Mouse (Mus musculus): ENCODE results near the gene Lmod3.

DNA sequence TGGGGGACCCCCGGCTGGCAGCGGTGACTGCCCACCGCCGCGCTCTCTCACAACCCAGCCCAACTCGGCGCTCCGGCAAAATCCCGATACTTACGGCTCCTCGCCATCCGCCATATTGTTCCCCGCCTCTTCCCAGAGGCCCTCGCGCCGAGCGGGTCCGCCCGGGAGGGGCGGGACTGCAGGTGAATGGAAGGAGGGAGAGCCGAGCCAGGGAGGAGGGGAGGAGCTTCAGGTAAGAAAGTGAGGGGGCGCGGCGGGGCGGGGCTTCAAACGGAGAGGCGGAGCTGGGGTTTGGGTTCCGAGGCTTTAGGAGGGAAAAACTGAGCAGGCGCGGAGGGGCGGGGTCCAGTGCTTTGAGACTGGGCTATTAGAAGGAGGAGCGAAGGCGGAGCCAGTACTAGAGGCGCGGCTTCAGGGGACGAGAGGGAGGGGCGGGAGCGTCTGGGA lies 47.1 kb downstream of the Lmod3 start, which contains the start of gene Uba3:
- no peak for TF ChIP-seq CTCF (IDR thresholded peaks at IDR 0.05; ENCODE audit: control insufficient read depth, insufficient read depth, insufficient replicate concordance, low read depth, low read length)
- TF ChIP-seq POLR2A (IDR thresholded peaks at IDR 0.05; ENCODE audit: control insufficient read depth, low read depth, low read length), result peak; percentile 81
